Mouse (Mus musculus) heart, postnatal 0 days (tissue): Measurements from ENCODE around the gene Olfr1039.

Experiments used
- CTCF ChIP-seq: IDR thresholded peaks from 2 replicates; pipeline ENCODE4 v1.5.1; 2016; ENCODE audit warnings: antibody characterized with exemption, control low read depth, low read depth
- EP300 ChIP-seq: IDR thresholded peaks from 2 replicates; pipeline ENCODE4 v1.6.1; 2016; ENCODE audit warnings: antibody characterized with exemption, low read depth

DNA sequence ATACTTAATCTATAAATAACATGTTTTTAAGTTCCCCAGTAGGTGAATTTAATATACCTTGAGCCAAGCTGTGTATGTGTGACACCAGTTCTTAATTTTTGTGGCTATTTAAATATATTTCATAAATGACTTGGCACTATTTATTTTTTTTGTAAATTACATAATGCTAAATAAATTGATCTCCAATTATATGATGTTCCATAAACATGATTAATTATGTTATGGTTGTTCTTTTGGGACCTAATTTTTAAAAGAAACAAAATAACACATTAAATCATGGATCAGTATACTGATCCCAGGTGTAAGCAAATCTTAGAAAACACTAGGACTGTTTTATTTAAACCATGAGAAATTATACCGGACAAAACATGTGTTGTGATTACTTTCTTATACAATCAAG is at the start of gene Olfr1039:
- TF ChIP-seq CTCF (no peak), EP300 (no peak)
